Mouse (Mus musculus) CH12F3 (cell line): ENCODE results near the gene Cyp2d11.
"Not testable (repeated sequence)": the region's sequence is repeated elsewhere in the genome, so short reads cannot be mapped to it uniquely, and the experiment has no call there.

Source experiments
- in situ Hi-C: fragments of 300-500 bp; cut with MboI; formaldehyde crosslinking; loops from 2 replicates; pipeline ENCODE4 v1.14.3; 2020; ENCODE audit warnings: low sequenced_read_pairs

The Cyp2d11 gene

GRCm38 (mm10) chr15:82393922-82394321 is at the start of gene Cyp2d11:
Gene Cyp2d11, minus strand, starts transcription at chr15:82394022.
- in situ Hi-C loops, result not testable (repeated sequence)

GRCm38 (mm10) chr15:82437975-82438617 is 44.3 kb upstream of the Cyp2d11 start:
- in situ Hi-C loops, result no loop called here

GRCm38 (mm10) chr15:82435606-82436005 is 41.8 kb upstream of the Cyp2d11 start:
- in situ Hi-C loops, result no loop called here

DNA sequence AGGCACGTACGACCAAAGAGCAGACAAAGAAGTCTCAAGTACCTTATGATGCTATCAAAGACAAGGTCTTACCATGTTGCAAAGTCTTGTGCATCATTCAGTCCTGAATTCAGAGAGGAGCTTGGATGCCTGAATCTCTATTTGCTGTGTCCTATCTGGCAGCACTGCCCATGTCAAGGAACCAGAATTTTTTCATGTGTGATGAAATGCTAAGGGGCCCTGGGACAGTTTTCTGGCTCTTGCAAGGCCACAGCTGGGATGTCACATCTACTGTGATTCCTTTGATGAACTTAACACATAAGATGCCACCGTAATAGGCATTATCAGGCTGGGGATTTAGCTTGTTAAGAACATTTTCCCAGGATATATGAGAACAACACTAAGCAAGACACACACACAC is 41.2 kb upstream of the Cyp2d11 start:
- in situ Hi-C loops, result no loop called here

GRCm38 (mm10) chr15:82434541-82434940 is 40.7 kb upstream of the Cyp2d11 start:
- in situ Hi-C loops, result no loop called here

DNA sequence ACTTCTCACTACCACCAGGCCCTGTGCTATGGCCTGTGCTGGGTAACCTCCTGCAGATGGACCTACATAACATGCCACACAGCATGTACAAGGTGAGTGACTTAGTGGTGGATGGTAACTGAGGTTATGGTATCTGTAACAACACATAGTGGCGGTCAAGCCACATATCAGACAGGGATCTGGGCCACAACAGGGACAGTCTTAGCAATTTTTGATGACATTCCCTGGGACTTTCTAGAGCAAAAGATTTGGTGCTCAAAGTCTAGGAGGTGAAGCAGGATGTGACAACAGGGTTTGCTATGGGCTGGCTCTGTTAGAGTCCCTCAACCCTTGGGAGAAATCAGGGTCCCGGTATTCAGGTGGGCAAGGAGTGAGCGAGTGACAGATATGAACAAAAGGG is 39.8 kb upstream of the Cyp2d11 start:
- in situ Hi-C loops, result no loop called here

DNA sequence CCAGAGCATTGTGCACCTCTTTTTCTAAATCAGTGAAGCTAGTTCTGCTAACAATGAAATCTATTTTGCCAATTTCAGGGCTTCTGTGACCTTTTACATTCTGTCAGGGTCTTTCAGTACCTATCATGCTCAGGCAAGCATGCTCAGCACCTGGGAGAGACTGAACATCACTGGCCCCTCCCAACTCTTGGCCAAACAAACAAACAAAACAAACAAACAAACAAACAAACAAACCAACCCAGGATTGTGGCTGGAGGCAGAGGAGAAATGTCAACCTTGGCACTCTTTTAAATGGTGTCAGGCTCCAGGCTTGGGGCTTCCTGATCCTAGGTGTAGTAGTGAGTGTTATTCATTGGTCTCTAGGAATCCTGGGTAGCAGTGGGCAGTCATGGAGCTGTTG is 39.3 kb upstream of the Cyp2d11 start, which contains the start of gene Cyp2d9:
Gene Cyp2d9 (plus strand): TSS at position 301 of the 400 bp plus-strand sequence.
- in situ Hi-C loops, result no loop called here

- in situ Hi-C loops, result no loop called here
These were observed 29.6 kb upstream of the Cyp2d11 start for GRCm38 (mm10) chr15:82423471-82423870.

- in situ Hi-C loops, result no loop called here
These were observed 29.1 kb upstream of the Cyp2d11 start for GRCm38 (mm10) chr15:82422935-82423334.

GRCm38 (mm10) chr15:82418616-82419015 is 24.8 kb upstream of the Cyp2d11 start:
- in situ Hi-C loops, result no loop called here

DNA sequence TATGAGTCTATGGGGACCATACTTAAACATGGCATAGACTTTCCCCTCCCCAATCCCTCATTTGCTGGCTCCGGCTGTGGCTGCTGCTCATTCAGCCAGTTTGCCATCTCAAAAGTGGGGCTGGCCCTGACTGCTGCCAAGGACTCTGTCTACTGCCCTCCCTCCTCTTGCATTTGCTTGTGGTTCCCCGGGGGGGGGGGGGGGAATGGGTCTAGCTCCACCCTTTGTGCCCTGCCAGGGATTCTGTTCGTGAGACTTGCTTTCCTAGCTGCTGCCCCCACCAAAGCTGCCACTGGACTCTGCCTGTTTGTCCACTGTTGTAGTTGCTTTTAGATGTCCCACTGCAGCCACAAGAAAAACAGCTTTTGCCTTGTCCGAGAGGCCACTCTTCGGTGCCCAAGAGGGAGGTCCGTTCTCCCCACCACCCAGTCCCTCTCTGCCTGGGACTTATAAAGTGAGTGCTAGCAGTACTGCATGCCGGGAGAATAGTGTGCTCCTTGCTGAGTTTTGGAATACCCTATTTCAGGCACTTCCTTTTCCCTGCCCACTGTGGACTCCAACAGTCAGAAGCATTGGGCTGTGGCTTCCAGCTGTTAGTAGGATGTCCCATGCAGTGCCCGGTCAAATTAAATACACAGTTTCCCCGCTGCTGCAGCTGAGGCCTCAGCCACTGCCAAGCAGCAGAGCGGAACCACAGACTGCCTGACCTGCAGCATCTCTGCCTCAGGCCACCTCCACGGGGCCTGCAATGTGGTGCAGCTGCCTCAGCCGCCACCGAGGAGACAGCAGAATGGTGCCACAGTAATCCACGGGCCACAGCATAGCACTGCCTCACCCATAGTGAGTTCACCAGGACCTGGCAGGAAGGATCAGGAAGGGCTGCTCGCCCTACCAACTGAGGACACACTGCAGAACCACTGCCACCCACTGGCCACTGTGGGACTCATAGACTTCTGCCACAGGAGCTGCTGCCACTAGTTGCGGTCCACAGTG is 23.3 kb upstream of the Cyp2d11 start:
- in situ Hi-C loops, result no loop called here

DNA sequence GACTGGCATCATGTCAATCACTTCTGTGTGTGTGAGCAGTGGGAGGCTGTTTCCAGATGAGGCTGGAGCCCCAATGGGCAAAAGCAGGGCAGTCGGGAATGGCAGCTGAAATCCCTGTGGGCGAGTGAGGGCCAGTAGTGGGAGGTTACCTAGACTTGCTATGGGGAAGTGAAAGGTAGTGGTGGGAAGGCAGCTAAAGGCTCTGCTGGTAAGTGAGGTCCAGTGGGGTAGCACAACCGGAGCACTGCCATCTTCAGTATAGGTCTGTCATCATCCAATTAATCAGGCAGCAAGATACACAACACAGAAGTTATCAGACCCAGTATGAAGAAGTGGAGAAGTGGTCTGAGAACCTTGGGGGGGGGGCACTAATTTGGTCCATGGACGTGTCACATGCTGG is 13.7 kb upstream of the Cyp2d11 start:
- in situ Hi-C loops, result no loop called here

DNA sequence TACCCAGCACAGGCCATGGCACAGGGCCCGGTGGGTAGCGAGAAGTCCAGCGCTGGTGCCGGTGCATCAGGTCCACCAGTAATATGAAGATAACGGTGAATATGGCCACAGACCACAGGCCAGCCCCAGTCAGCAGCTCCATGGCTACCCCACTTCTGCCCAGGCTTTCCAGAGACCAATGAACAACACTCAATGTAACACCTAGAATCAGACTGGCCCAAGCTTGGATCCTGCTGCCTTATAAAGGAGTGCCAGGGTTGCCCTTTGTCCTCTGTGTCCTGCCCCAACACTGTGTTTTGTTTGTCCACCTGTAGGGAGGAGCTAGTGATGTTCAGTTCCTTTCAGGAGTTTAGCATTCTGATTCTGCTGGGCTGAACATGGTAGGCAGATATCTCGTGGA is 13.2 kb upstream of the Cyp2d11 start, which contains the start of gene Cyp2d10:
Gene Cyp2d10 (minus strand): TSS at position 215 of the 400 bp plus-strand sequence.
- in situ Hi-C loops, result no loop called here

DNA sequence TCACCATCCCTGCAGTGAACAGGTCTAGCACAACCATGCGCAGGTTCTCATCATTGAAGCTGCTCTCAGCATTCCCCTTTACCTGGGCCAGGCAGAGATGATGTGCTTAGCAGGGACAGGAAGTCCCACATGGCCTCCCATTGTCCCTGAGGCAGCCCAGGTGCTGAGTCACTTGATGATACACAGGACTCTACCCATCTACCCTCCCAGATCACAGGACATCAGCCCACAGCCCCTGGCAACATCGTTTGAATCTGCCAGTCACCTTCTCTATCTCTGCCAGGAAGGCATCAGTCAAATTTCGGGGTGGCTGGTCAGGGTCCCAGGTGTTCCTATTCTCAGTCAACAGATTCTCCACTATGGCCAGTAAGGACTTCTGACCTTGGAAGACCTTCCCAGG is 10.3 kb upstream of the Cyp2d11 start:
- in situ Hi-C loops, result no loop called here

GRCm38 (mm10) chr15:82403606-82404005 is 9.8 kb upstream of the Cyp2d11 start:
- in situ Hi-C loops, result no loop called here

DNA sequence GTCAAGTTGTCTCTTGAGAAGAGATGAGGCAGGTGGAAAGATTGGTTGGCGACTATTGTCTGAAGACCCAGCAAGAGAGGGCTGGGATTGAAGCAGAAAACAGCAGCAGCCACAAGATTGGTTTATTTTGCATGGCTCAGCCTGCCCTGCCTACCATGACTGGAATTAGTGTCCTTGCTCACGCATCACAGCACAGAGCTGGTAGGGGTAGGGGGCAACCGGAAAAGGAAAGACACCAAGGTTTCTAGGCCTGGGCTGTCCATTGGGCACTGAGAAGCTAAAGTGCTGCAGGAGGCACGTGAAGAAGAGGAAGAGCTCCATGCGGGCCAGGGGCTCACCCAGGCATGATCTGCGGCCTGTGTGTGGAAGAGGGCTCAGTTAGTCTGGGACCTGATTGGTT is 8.9 kb upstream of the Cyp2d11 start:
- in situ Hi-C loops, result no loop called here

DNA sequence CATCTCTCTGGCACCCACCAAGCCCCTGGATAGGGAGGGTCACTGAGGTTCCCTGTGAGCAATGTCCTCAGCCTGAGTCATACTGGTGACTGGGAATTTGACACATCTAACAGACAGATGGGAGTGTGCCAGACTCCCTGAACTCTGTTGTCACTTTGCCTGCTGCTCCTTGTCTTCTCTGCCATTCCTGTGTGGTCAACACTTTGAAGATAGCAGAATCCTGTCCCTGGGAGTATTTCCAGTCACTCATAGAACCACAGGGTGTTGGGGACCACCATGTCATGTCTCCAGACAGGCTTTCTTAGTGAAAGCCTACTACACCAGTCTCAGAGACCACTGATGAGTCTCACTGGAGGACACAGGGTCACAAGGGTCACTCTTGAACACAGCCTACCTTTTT is 8.3 kb upstream of the Cyp2d11 start:
- in situ Hi-C loops, result no loop called here

DNA sequence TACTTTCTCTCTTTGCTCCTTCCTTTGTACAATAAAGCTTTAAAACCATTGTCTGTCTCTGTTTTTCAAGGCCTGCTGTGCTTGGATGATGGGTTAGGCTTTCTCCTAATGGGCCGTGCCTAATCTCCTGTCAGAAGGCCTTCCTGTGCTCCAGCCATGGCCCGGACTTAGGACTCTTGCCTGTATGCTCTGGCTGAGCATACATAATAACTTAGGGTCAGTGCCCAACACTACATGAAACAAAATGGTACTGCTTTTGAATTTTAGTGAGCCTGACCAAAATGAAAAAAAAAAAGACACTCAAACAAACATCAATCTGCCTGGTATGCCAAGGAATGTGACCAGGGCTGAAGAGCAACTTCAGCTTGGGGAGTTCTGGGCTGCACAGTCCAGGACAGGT is 7.7 kb upstream of the Cyp2d11 start:
- in situ Hi-C loops, result no loop called here

GRCm38 (mm10) chr15:82395955-82396354 is 2.1 kb upstream of the Cyp2d11 start:
- in situ Hi-C loops, result not testable (repeated sequence)

DNA sequence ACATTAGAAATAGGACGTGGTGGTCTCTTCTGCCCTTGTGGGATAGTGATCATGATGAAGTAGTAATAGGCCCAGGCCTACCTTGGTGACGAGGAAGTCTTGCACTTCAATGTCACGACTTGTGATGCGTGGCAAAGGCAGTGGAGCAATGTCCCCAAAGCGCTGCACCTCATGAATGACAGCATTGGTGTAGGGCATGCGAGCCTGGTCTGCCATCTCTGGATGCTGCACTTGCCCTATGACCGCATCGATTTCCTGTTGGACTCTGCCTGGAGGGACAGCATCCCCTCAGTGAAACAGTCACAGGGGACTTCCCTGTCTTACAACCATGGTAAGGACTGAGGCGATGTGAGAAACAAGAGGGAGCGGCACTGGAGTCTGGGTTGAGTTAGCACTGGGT is 3.9 kb downstream of the Cyp2d11 start:
- in situ Hi-C loops, result not testable (repeated sequence)

DNA sequence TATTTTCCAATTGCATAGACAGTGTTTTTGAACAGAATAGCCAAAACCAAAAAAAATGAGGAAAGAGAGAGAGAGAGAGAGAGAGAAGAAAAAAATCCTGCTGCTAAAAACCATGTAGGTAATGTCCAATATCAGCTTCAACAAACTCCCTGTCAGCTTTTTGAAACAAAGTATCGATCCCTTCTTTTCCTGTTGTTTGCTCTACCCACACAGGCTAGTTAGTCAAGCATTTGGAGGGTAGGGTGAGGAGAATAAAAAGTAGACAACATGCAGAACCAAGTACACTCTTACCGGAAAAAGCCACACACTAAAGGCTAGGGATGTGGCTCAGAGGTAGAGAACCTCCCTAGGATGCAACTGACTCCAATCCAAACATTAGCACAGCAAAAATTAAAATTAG is 8.1 kb downstream of the Cyp2d11 start:
- in situ Hi-C loops, result no loop called here

GRCm38 (mm10) chr15:82382441-82382840 is 11.4 kb downstream of the Cyp2d11 start:
- in situ Hi-C loops, result no loop called here
